Mouse (Mus musculus): ENCODE data around the gene Rpl32.

DNA sequence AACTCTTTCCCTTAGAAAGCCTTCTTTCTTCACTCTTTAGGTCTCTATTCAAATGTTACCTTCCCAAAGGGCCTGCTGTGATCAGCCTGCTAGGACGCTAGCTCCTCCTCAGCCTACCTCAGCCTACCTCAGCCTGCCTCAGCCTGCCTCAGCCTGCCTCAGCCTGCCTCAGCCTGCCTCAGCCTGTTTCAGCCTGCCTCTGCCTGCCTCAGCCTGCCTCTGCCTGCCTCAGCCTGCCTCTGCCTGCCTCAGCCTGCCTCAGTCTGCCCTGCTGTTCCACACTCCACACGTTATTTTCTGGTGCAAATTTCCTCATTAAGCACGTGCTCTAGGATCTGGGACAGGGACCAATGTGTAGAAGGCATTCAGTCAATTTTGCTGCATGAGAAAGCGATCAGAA lies 48.4 kb downstream of the Rpl32 start:
- no peak for TF ChIP-seq CTCF (IDR thresholded peaks at IDR 0.05; ENCODE audit: insufficient read depth, low read length)
- no peak for TF ChIP-seq POLR2A (IDR thresholded peaks at IDR 0.05; ENCODE audit: borderline replicate concordance, extremely low read depth, low read depth, low read length)
